Mouse (Mus musculus) embryonic fibroblast, embryonic 13.5 days (primary cell): ENCODE data around the gene Birc5. TPM values are rescaled to one million over a fixed set of nuclear protein-coding genes. Genes with fewer than 3 reads are reported as not detected.

Source experiments
- H3K27ac ChIP-seq: 2 replicates; pipeline ENCODE4 v1.5.1; 2012; ENCODE audit warnings: low read length, control low read depth, inconsistent platforms; ENCODE audit not compliant: insufficient read depth
- H3K4me1 ChIP-seq: 2 replicates; pipeline ENCODE4 v1.6.1; 2011; ENCODE audit warnings: low read length; ENCODE audit not compliant: control insufficient read depth, insufficient read depth
- H3K4me3 ChIP-seq: 2 replicates; pipeline ENCODE4 v1.5.1; 2011; ENCODE audit warnings: mild to moderate bottlenecking, control low read depth, low read length; ENCODE audit not compliant: insufficient read depth
- CTCF ChIP-seq: IDR thresholded peaks from 2 replicates; pipeline ENCODE4 v1.5.1; 2011; ENCODE audit warnings: mild to moderate bottlenecking, control low read depth, low read length, moderate library complexity, borderline replicate concordance; ENCODE audit not compliant: insufficient read depth
- POLR2A ChIP-seq: IDR thresholded peaks from 2 replicates; pipeline ENCODE4 v1.6.1; 2011; ENCODE audit warnings: low read depth, mild to moderate bottlenecking, control low read depth, low read length, moderate library complexity
- polyA plus RNA-seq: library from polyadenylated mRNA; stranded (reverse); fragments of >200 nt; gene quantifications from 2 replicates; pipeline ENCODE4 v1.2.4, GENCODE M21; 2011; ENCODE audit warnings: low read depth; ENCODE audit not compliant: missing spikeins, insufficient read length

The Birc5 gene
- 73.3 and 86.8 TPM in 2 replicates for polyA plus RNA-seq

- H3K4me1 ChIP-seq, result peaks cover 4% of the 10 kb centered on the region; the same call in 1 of the 2 replicates
- peak within 1 kb of the TSS; percentile 82 for H3K27ac ChIP-seq
- TF ChIP-seq POLR2A (peak; percentile 94), CTCF (no peak)
- peak within 1 kb of the TSS; percentile 79 for H3K4me3 ChIP-seq
These were observed at the start of gene Birc5 for GRCm38 (mm10) chr11:117848985-117849671. Gene Birc5, plus strand, starts transcription at chr11:117849251.

GRCm38 (mm10) chr11:117800038-117800437 is 49.0 kb upstream of the Birc5 start:
- Histone ChIP-seq H3K4me1 (no peaks in the 10 kb centered on the region), H3K27ac (no peak overlapping the region), H3K4me3 (no peak overlapping the region)
- no peak for TF ChIP-seq CTCF
- no peak for TF ChIP-seq POLR2A

GRCm38 (mm10) chr11:117801650-117802049 is 47.4 kb upstream of the Birc5 start:
- H3K27ac ChIP-seq, result no peak overlapping the region
- H3K4me3 ChIP-seq, result no peak overlapping the region
- H3K4me1 ChIP-seq, result no peaks in the 10 kb centered on the region
- TF ChIP-seq POLR2A (no peak), CTCF (no peak)

- H3K27ac ChIP-seq, result no peak overlapping the region
- H3K4me1 ChIP-seq, result no peaks in the 10 kb centered on the region
- H3K4me3 ChIP-seq, result no peak overlapping the region
- TF ChIP-seq POLR2A (no peak), CTCF (no peak)
These were observed 45.8 kb upstream of the Birc5 start for GRCm38 (mm10) chr11:117803166-117803688.

GRCm38 (mm10) chr11:117806781-117807180 is 42.3 kb upstream of the Birc5 start:
- no peak for TF ChIP-seq CTCF
- no peak for TF ChIP-seq POLR2A
- Histone ChIP-seq H3K4me3 (no peak overlapping the region), H3K27ac (no peak overlapping the region), H3K4me1 (0 out of 2 replicates have a peak, but pooled peaks cover 2% of the 10 kb centered on the region)

- Histone ChIP-seq H3K27ac (peak within 1 kb of the TSS; percentile 14; the same call in 1 of the 2 replicates), H3K4me1 (0 out of 2 replicates have a peak, but pooled peaks cover 2% of the 10 kb centered on the region), H3K4me3 (peak within 1 kb of the TSS; percentile 59)
- peak; percentile 75 for TF ChIP-seq POLR2A
- no peak for TF ChIP-seq CTCF
These were observed 39.4 kb upstream of the Birc5 start, which contains the start of the genes Gm20708 and Syngr2 for GRCm38 (mm10) chr11:117809407-117810311. Gene Gm20708, plus strand, starts transcription at chr11:117809668. Gene Syngr2, plus strand, starts transcription at chr11:117809668.

GRCm38 (mm10) chr11:117810401-117811046 is 38.5 kb upstream of the Birc5 start:
- Histone ChIP-seq H3K4me1 (0 out of 2 replicates have a peak, but pooled peaks cover 2% of the 10 kb centered on the region), H3K4me3 (peak overlapping the region; percentile 59), H3K27ac (peak overlapping the region; percentile 32; the same call in 1 of the 2 replicates)
- TF ChIP-seq POLR2A (peak; percentile 51), CTCF (peak; percentile 16; the same call in 1 of the 2 replicates)

- Histone ChIP-seq H3K4me1 (0 out of 2 replicates have a peak, but pooled peaks cover 2% of the 10 kb centered on the region), H3K4me3 (no peak overlapping the region), H3K27ac (no peak overlapping the region)
- TF ChIP-seq POLR2A (no peak), CTCF (no peak)
These were observed 35.2 kb upstream of the Birc5 start for GRCm38 (mm10) chr11:117813867-117814266.
